Mouse (Mus musculus) bone marrow macrophage, adult 2 months (primary cell): Measurements from ENCODE around the gene Dhfr. TPM values are rescaled to one million over a fixed set of nuclear protein-coding genes. Genes with fewer than 3 reads are reported as not detected.
"Not testable (repeated sequence)": the region's sequence is repeated elsewhere in the genome, so short reads cannot be mapped to it uniquely, and the experiment has no call there.

Experiments used
- H3K27ac ChIP-seq: 2 replicates; pipeline ENCODE4 v1.5.1; 2012; ENCODE audit warnings: low read depth, low read length; ENCODE audit not compliant: insufficient read depth
- H3K4me1 ChIP-seq: 2 replicates; pipeline ENCODE4 v1.6.1; 2012; ENCODE audit warnings: low read length; ENCODE audit not compliant: control insufficient read depth, insufficient read depth
- H3K4me3 ChIP-seq: 2 replicates; pipeline ENCODE4 v1.5.1; 2012; ENCODE audit warnings: mild to moderate bottlenecking, low read length, moderate library complexity; ENCODE audit not compliant: insufficient read depth
- CTCF ChIP-seq: IDR thresholded peaks from 2 replicates; pipeline ENCODE4 v1.5.1; 2012; ENCODE audit warnings: low read depth, mild to moderate bottlenecking, low read length, moderate library complexity
- POLR2A ChIP-seq: IDR thresholded peaks from 2 replicates; pipeline ENCODE4 v1.6.1; 2012; ENCODE audit warnings: mild to moderate bottlenecking, low read depth, low read length, borderline replicate concordance
- polyA plus RNA-seq: library from polyadenylated mRNA; stranded (reverse); fragments of >200 nt; gene quantifications from 2 replicates; pipeline ENCODE4 v1.2.4, GENCODE M21; 2012; ENCODE audit not compliant: missing spikeins, insufficient read depth, insufficient read length

Gene Dhfr
- polyA plus RNA-seq, 1 experiment = 5.7 TPM

DNA sequence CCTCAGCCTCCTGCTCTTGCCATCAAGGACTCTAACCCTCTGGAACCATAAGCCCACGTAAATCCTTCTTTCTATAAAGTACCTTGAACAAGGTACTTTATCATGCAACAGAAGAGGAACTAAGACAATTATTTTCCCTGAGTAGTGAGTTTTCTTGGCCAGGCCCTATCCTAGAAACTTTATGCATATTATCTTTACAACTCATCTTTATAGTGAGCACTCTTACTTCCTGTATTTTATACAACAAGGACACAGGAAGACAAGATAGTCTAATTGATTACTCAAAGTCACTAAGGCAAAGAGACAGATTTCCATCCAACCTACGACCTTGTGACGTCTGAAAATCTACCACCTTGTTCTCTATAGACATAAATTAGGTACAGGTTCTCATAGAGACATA is 14.7 kb upstream of the Dhfr start:
- Histone ChIP-seq H3K4me1 (peaks cover 3% of the 10 kb centered on the region; the same call in 1 of the 2 replicates), H3K4me3 (no peak overlapping the region), H3K27ac (no peak overlapping the region)
- TF ChIP-seq CTCF (no peak), POLR2A (no peak)

DNA sequence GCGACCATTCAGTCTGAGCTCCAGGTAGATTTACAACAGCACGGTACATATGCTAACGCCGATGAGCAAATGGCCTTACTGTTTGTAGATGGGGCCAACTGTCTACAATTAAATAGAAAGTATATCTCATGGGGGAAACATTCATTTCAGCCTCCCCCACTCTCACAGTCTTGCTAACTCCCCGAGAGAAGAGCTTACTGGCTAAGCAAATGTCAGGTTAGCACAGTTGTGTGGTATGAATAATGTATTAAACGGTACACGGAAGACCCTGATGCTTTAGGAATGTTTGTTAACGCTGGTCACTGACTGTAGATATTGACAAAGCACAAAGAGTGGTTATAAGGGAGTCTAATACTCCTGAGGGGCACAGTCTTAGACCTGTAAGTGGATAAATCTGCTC is 10.5 kb upstream of the Dhfr start:
- H3K27ac ChIP-seq = no peak overlapping the region
- TF ChIP-seq POLR2A = no peak
- TF ChIP-seq CTCF = no peak
- H3K4me1 ChIP-seq = no peaks in the 10 kb centered on the region
- H3K4me3 ChIP-seq = no peak overlapping the region

DNA sequence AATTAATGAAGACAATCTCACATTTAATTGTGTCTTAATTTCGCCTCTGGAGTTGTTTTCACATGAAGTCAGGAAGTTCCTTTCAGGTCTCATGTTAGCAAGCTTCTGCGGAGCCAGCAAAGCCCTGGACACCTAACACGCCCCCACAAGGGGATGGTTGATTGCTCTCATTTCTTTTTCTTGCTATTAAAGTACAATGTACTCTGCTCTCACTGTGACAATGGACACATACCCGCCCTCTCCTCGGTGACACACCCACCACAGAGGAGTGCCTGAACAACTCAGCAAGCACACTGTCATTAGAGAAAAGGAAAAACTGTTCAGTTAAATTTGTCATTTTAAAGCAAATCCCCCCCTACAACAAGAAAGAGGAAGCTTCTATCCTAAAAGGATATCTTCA is 8.2 kb upstream of the Dhfr start:
- no peaks in the 10 kb centered on the region for H3K4me1 ChIP-seq
- no peak overlapping the region for H3K27ac ChIP-seq
- no peak overlapping the region for H3K4me3 ChIP-seq
- no peak for TF ChIP-seq CTCF
- no peak for TF ChIP-seq POLR2A

DNA sequence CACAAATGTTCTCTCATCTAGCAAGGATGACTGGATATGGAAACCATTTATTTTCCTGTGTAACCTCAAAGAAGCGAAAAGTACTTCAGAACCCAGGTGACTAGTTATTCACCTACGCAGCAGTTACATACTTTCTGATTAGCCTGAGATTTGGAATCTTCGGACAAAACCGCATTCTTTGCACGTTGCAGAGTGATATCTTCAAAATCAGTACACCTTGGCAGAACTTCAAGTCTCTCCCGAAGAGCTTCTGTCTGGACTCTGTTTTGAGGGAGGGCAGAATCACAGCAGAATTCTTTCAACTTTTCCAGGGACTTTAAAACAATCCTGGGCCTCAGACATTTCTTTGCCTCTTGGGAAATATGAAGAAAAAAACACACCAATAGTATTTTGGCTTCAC is 3.4 kb upstream of the Dhfr start:
- H3K4me3 ChIP-seq = no peak overlapping the region
- TF ChIP-seq POLR2A (no peak), CTCF (no peak)
- H3K27ac ChIP-seq = no peak overlapping the region
- H3K4me1 ChIP-seq = peaks cover 5% of the 10 kb centered on the region

DNA sequence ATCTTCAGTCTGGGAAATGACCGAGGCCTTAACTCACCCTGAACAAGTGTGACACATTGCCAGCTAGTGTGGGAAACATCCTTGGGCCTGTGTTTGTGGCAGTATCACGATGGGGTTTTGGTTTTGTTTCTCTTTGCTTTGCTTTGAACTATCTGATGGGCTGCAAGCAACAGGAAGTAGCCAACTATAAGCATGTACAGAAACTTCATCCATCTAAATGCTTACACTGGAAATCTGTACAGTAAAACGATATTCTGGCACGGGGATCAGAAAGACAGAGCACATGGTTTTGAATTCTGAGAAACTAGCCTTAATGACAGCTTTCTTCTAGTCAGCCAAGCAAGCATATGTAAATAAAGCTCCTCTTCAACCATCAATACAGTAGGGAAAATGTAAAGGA is 570 bp upstream of the Dhfr start:
- H3K4me1 ChIP-seq = peaks cover 5% of the 10 kb centered on the region

DNA sequence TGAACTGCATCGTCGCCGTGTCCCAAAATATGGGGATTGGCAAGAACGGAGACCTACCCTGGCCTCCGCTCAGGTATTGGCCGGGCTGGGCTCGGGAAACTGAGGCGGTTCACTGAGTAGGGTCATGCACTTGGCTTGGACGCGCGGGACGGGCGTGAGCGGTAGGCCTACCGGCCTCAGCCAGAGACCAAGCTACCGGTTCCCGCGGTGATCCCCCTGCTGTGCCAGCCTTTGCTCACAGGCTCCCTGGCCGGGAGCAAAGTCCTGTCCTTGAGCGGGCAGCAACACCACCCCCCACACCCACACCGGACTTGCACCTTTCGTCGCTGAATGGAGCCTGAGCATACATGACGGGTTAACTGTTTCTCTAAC is 732 bp downstream of the Dhfr start:
- Histone ChIP-seq H3K4me3 (peak overlapping the region; percentile 85), H3K4me1 (peaks cover 5% of the 10 kb centered on the region), H3K27ac (no peak overlapping the region)
- TF ChIP-seq POLR2A (no peak), CTCF (no peak)

More for the DNA sequence above, 570 bp upstream of the Dhfr start:
- no peak for TF ChIP-seq POLR2A
- no peak for TF ChIP-seq CTCF
- Histone ChIP-seq H3K4me3 (peak overlapping the region; percentile 70), H3K27ac (peak overlapping the region; percentile 29)

DNA sequence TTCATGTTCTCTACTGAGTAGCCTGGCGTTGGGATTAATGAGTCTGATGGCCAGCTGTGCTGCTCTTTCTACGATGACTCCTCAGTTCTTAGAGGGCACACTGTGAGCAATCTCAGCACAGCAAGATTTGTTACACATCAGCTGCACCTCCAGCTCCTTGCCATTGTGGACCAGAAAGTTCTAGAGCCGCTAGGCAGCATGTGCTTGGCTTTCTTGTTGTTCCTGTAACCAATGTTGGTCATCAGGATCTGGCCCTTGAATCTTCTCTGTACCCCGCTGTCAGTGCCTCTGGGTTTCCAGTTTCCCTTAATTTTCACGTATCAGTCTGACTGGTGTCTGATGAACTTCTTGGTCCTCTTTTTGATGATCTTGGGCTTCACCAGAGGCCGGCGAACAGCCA is 1.9 kb downstream of the Dhfr start:
- H3K4me3 ChIP-seq = no peak overlapping the region
- H3K4me1 ChIP-seq = peaks cover 5% of the 10 kb centered on the region
- no peak overlapping the region for H3K27ac ChIP-seq
- TF ChIP-seq POLR2A (no peak), CTCF (no peak)

DNA sequence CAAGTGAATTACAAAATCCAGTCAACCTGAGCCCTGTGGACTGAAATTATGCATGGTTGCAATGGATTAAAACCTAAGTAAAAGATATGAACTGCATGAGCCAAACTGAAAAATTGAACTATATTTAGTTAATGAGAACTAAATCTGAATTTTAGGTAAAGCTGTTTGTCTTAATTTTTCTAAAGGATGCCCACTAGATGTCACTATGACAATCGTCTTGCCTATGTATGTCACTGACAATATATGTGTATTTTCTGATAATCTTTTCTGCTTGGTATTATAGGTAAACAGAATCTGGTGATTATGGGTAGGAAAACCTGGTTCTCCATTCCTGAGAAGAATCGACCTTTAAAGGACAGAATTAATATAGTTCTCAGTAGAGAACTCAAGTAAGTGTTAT is 3.1 kb downstream of the Dhfr start:
- H3K27ac ChIP-seq = no peak overlapping the region
- no peak overlapping the region for H3K4me3 ChIP-seq
- peaks cover 5% of the 10 kb centered on the region for H3K4me1 ChIP-seq
- TF ChIP-seq POLR2A (no peak), CTCF (no peak)

DNA sequence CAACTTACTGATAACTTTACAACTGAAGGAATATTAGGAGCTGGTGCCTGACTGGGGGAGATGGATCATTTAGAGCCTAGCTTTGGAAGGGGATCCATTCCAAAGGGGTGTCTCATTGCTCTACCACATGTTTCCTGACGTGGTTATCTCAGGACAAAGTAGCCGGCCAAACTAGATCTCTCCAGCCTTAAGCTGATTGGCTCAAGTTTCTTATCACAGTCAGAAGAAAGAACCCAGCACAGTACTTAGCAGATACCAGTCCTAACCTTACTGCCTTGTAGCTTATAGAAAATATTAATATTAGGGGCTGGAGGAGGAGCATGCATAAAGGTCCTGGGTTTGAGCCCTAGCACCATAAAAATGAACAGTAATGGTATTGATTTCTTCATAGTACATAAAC is 7.1 kb downstream of the Dhfr start:
- Histone ChIP-seq H3K27ac (no peak overlapping the region), H3K4me1 (no peaks in the 10 kb centered on the region), H3K4me3 (no peak overlapping the region)
- TF ChIP-seq CTCF (no peak), POLR2A (no peak)

DNA sequence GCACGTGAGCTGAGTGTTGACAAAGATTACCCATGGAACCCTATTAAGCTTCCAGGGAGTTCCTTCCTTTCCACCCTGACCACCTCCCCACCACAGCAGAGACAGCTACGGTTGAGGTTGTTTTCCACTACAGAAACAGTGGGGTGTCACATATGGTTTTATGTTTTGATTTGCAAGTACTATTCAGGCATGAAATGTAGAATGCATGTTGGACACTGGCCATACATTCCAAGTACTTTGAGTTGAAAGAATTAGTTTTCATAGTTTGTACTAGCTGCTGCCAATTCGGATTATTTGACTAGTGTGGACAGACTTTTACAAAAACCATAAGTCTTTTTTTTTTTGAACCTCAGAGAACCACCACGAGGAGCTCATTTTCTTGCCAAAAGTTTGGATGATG is 10.8 kb downstream of the Dhfr start:
- H3K4me3 ChIP-seq = no peak overlapping the region

DNA sequence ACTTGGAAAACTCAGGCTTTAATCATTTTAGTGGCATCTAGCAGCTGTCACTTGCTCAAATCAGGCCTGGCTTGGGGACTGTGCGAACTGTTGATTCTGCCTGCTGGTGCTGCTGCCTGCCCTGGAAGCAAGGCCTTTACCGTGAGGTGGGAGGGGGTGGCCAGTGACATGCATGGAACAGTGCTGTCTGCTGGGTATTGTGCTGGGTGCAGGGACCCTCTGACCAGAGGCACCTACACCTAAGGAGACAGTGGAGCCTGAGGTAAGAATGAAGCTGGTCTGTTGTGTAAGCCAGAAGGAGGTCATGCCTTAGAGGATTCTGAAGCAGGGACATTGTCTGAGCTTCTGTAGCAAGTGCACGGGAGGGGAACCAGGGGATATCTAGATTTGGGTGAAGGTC is 16.3 kb downstream of the Dhfr start:
- TF ChIP-seq CTCF (no peak), POLR2A (no peak)
- no peaks in the 10 kb centered on the region for H3K4me1 ChIP-seq
- H3K4me3 ChIP-seq = no peak overlapping the region
- H3K27ac ChIP-seq = no peak overlapping the region

More for the DNA sequence above, 10.8 kb downstream of the Dhfr start:
- no peak overlapping the region for H3K27ac ChIP-seq
- no peaks in the 10 kb centered on the region for H3K4me1 ChIP-seq
- no peak for TF ChIP-seq POLR2A

DNA sequence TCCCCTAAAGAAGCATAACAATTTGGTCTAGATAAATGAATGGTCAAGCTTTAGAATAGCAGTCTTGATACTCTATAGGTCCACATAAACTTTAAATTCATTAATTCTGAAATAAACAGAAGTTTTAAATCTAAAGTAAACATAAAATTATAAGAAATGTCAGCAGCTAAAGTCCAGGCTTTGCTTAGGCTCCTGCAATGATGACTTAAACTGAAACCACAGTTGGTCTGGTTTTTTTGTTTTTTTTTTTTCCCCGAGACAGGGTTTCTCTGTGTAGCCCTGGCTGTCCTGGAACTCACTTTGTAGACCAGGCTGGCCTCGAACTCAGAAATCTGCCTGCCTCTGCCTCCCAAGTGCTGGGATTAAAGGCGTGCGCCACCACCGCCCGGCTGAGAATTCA is 16.9 kb downstream of the Dhfr start:
- not testable (repeated sequence) for H3K4me1 ChIP-seq, H3K27ac ChIP-seq, H3K4me3 ChIP-seq
